Mouse (Mus musculus): ENCODE data around the gene Psmd1. TPM values are rescaled to one million over a fixed set of nuclear protein-coding genes. Genes with fewer than 3 reads are reported as not detected.
A peak's percentile ranks its signal among the peaks of the same experiment; 100 is the strongest.

Gene Psmd1
- total and polyA plus RNA-seq, 2 experiments from 2014 or later = 91.5 to 195 TPM

- no peak for TF ChIP-seq CTCF (IDR thresholded peaks at IDR 0.05)
- H3K27ac ChIP-seq (ENCODE audit: low read depth, low read length) = no peak overlapping the region
- no peaks in the 10 kb centered on the region for H3K4me1 ChIP-seq (ENCODE audit: insufficient read depth, low read length)
- no peaks in the 10 kb centered on the region for H3K27me3 ChIP-seq (ENCODE audit: insufficient read depth, low read length)
- DNase-seq (ENCODE audit: low spot score) (no peak), ATAC-seq (ENCODE audit: low FRiP score) (no peak)
- H3K9me3 ChIP-seq (ENCODE audit: low read length) = no peaks in the 10 kb centered on the region
- WGBS = 81% methylated on average over 9 of the region's 9 CpGs
- no peak overlapping the region for H3K4me3 ChIP-seq (ENCODE audit: low read depth, low read length)
- no peaks in the 10 kb centered on the region for H3K36me3 ChIP-seq (ENCODE audit: insufficient read depth, low read length)
- H3K4me2 ChIP-seq (ENCODE audit: low read depth, low read length, poor library complexity, severe bottlenecking) = no peak overlapping the region
- H3K9ac ChIP-seq (replicated peaks; ENCODE audit: low read length, poor library complexity, severe bottlenecking) = no peak overlapping the region
Observed at GRCm38 (mm10) chr1:86148161-86148560, 84.0 kb downstream of the Psmd1 start.

DNA sequence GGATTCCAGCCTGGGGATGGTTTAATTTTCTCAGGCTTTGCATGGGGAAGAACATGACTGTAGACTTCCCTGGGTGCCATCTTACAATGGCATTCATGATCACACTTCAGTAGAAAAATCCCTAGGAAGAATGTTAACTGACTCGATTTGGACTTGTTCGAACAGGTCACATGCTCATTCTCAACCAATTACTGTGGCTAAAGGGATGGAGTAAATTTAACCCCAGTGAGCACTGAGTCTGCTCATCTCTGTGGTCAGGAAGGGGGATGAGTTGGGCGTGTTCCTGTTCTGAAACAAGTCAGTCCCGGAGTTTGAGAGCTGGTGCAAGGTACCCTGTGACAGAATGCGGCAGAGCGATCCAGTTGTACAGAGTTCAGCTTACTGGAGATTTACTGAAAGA, 86.7 kb downstream of the Psmd1 start:
- H3K9ac ChIP-seq (replicated peaks; ENCODE audit: low read length, poor library complexity, severe bottlenecking) = no peak overlapping the region
- no peak for ATAC-seq (ENCODE audit: low FRiP score)
- peaks cover 11% of the 10 kb centered on the region for H3K4me1 ChIP-seq (ENCODE audit: insufficient read depth, low read length)
- H3K36me3 ChIP-seq (ENCODE audit: insufficient read depth, low read length) = no peaks in the 10 kb centered on the region
- H3K9me3 ChIP-seq (ENCODE audit: low read length) = no peaks in the 10 kb centered on the region
- H3K27me3 ChIP-seq (ENCODE audit: insufficient read depth, low read length) = no peaks in the 10 kb centered on the region
- TF ChIP-seq CTCF (IDR thresholded peaks at IDR 0.05) = no peak
- no peak overlapping the region for H3K27ac ChIP-seq (ENCODE audit: low read depth, low read length)
- no peak overlapping the region for H3K4me2 ChIP-seq (ENCODE audit: low read depth, low read length, poor library complexity, severe bottlenecking)
- H3K4me3 ChIP-seq (ENCODE audit: low read depth, low read length) = no peak overlapping the region
- 85% methylated on average over 6 of the region's 6 CpGs for WGBS
- DNase-seq (ENCODE audit: low spot score) = no peak

DNA sequence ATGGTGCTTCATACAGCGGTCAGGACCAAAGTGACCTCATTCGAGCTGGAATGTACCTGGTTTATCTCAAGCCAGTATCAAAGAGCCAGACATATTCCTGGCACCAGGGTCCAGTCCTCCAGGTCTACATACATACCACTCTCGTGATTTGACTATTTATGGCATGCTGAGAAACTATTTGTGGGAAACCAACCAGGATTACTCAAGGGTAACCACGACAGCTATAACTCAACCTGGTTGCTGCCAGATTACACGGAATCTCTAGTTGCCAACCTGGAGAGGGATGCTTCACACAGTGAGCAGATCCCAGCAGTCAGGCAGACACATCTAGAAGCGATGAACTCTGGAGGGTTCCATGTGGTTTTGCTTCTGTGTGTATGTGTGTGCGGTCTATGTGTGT, 87.2 kb downstream of the Psmd1 start:
- 88% methylated on average over 7 of the region's 7 CpGs for WGBS
- ATAC-seq (ENCODE audit: low FRiP score) = no peak
- H3K27me3 ChIP-seq (ENCODE audit: insufficient read depth, low read length) = no peaks in the 10 kb centered on the region

GRCm38 (mm10) chr1:86152618-86153017, 88.4 kb downstream of the Psmd1 start:
- peak; percentile 35 for TF ChIP-seq CTCF (IDR thresholded peaks at IDR 0.05)
- H3K36me3 ChIP-seq (ENCODE audit: insufficient read depth, low read length) = no peaks in the 10 kb centered on the region
- H3K9me3 ChIP-seq (ENCODE audit: low read length) = no peaks in the 10 kb centered on the region
- DNase-seq (ENCODE audit: low spot score) (no peak), ATAC-seq (ENCODE audit: low FRiP score) (no peak)
- H3K4me3 ChIP-seq (ENCODE audit: low read depth, low read length) = no peak overlapping the region
- WGBS = 94% methylated on average over 1 of the region's 1 CpGs
- no peak overlapping the region for H3K4me2 ChIP-seq (ENCODE audit: low read depth, low read length, poor library complexity, severe bottlenecking)
- H3K4me1 ChIP-seq (ENCODE audit: insufficient read depth, low read length) = peaks cover 12% of the 10 kb centered on the region
- no peak overlapping the region for H3K27ac ChIP-seq (ENCODE audit: low read depth, low read length)
- no peak overlapping the region for H3K9ac ChIP-seq (replicated peaks; ENCODE audit: low read length, poor library complexity, severe bottlenecking)
- no peaks in the 10 kb centered on the region for H3K27me3 ChIP-seq (ENCODE audit: insufficient read depth, low read length)

More for the DNA sequence above, 87.2 kb downstream of the Psmd1 start:
- Histone ChIP-seq H3K4me2 (ENCODE audit: low read depth, low read length, poor library complexity, severe bottlenecking) (no peak overlapping the region), H3K4me3 (ENCODE audit: low read depth, low read length) (no peak overlapping the region), H3K27ac (ENCODE audit: low read depth, low read length) (no peak overlapping the region), H3K36me3 (ENCODE audit: insufficient read depth, low read length) (no peaks in the 10 kb centered on the region), H3K9me3 (ENCODE audit: low read length) (no peaks in the 10 kb centered on the region), H3K9ac (replicated peaks; ENCODE audit: low read length, poor library complexity, severe bottlenecking) (no peak overlapping the region), H3K4me1 (ENCODE audit: insufficient read depth, low read length) (peaks cover 12% of the 10 kb centered on the region)
- no peak for TF ChIP-seq CTCF (IDR thresholded peaks at IDR 0.05)
- no peak for DNase-seq (ENCODE audit: low spot score)

GRCm38 (mm10) chr1:86154133-86154823, 90.1 kb downstream of the Psmd1 start, which contains the start of gene Armc9:
Gene Armc9 (plus strand): TSS chr1:86154780.
- peak within 1 kb of the TSS; percentile 84 for H3K9ac ChIP-seq (replicated peaks; ENCODE audit: low read length, poor library complexity, severe bottlenecking)

DNA sequence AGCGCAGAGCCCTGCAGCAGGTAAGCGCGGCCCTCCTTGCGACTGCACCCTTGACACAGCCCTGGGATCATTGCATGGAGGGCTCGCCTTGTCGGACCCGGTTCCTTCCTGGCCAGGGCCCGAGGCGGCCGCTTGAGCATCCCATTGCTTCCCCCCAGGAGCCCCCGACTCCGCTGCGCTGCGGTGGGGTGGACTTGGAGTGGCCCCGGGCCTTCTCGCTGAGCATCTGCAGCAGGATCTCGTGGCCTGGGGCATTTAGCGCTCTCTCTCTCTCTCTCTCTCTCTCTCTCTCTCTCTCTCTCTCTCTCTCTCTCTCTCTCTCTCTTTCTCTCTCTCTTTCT, 90.6 kb downstream of the Psmd1 start:
- Histone ChIP-seq H3K9ac (replicated peaks; ENCODE audit: low read length, poor library complexity, severe bottlenecking) (peak overlapping the region; percentile 84), H3K27me3 (ENCODE audit: insufficient read depth, low read length) (no peaks in the 10 kb centered on the region), H3K4me2 (ENCODE audit: low read depth, low read length, poor library complexity, severe bottlenecking) (peak overlapping the region; percentile 70), H3K4me1 (ENCODE audit: insufficient read depth, low read length) (peaks cover 12% of the 10 kb centered on the region), H3K9me3 (ENCODE audit: low read length) (no peaks in the 10 kb centered on the region), H3K27ac (ENCODE audit: low read depth, low read length) (peak overlapping the region; percentile 70), H3K36me3 (ENCODE audit: insufficient read depth, low read length) (peaks cover 10% of the 10 kb centered on the region; the same call in 1 of the 2 replicates), H3K4me3 (ENCODE audit: low read depth, low read length) (peak overlapping the region; percentile 73)
- ATAC-seq (ENCODE audit: low FRiP score) (no peak; the same call in 1 of the 2 replicates), DNase-seq (ENCODE audit: low spot score) (no peak)
- no peak for TF ChIP-seq CTCF (IDR thresholded peaks at IDR 0.05)
- WGBS = under 1% methylated on average over 17 of the region's 18 CpGs

More at GRCm38 (mm10) chr1:86154133-86154823, 90.1 kb downstream of the Psmd1 start, which contains the start of gene Armc9:
- Histone ChIP-seq H3K36me3 (ENCODE audit: insufficient read depth, low read length) (0 out of 2 replicates have a peak, but pooled peaks cover 7% of the 10 kb centered on the region), H3K9me3 (ENCODE audit: low read length) (no peaks in the 10 kb centered on the region), H3K27ac (ENCODE audit: low read depth, low read length) (peak within 1 kb of the TSS; percentile 82), H3K4me2 (ENCODE audit: low read depth, low read length, poor library complexity, severe bottlenecking) (peak within 1 kb of the TSS; percentile 70), H3K27me3 (ENCODE audit: insufficient read depth, low read length) (no peaks in the 10 kb centered on the region), H3K4me1 (ENCODE audit: insufficient read depth, low read length) (peaks cover 12% of the 10 kb centered on the region), H3K4me3 (ENCODE audit: low read depth, low read length) (peak within 1 kb of the TSS; percentile 73)
- ATAC-seq (ENCODE audit: low FRiP score) (peak; percentile 99), DNase-seq (ENCODE audit: low spot score) (peak; percentile 97)
- TF ChIP-seq CTCF (IDR thresholded peaks at IDR 0.05) = no peak
- 4% methylated on average over 40 of the region's 40 CpGs for WGBS

Measured in midbrain, postnatal 0 days (tissue).